Mouse (Mus musculus): ENCODE results near the gene Ly86. TPM values are rescaled to one million over a fixed set of nuclear protein-coding genes. Genes with fewer than 3 reads are reported as not detected.

The Ly86 gene
- total RNA-seq, 2 experiments from 2014 or later, result 8.5 to 8.7 TPM

GRCm38 (mm10) chr13:37426578-37427336 lies 81.7 kb downstream of the Ly86 start:
- DNase-seq (ENCODE audit: low spot score in 2 of 2), result no peak
- TF ChIP-seq CTCF (conservative IDR thresholded peaks at IDR 0.05), result no peak
- Histone ChIP-seq H3K4me3 (no peak overlapping the region), H3K27ac (no peak overlapping the region)

- no peak for DNase-seq (ENCODE audit: low spot score in 2 of 2)
- Histone ChIP-seq H3K27ac (no peak overlapping the region), H3K4me3 (no peak overlapping the region)
- no peak for TF ChIP-seq CTCF (conservative IDR thresholded peaks at IDR 0.05)
Observed at GRCm38 (mm10) chr13:37428496-37428895, 83.5 kb downstream of the Ly86 start.

DNA sequence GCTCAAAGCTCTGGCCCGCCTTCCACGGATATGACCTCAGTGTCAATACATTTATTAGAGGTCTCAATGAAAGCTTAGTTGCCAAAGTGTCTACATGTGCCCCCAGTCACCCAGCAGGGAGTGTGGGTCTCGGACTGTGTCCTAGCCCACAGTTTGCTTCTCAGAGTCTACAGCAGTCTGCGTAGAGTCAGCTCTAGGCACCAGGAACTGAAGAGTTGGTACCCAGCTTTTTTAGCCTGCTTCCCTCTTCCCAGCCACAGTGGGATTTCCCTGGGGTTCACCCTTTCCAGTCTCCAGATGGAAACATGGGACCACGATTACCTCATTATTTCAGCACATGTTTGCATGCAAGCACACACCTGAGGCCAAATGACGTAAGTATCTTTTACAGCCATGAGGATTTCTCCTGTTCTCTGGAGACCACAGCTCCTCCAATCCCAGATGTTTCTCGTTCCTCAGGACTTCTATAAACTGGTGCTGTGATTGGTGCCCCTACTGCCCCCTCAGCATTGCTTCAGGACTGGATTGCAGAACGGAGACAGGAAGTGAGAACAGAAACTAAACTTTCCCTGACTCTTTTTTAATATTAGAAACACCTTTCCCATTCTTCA lies 84.8 kb downstream of the Ly86 start:
- TF ChIP-seq CTCF (conservative IDR thresholded peaks at IDR 0.05), result no peak

DNA sequence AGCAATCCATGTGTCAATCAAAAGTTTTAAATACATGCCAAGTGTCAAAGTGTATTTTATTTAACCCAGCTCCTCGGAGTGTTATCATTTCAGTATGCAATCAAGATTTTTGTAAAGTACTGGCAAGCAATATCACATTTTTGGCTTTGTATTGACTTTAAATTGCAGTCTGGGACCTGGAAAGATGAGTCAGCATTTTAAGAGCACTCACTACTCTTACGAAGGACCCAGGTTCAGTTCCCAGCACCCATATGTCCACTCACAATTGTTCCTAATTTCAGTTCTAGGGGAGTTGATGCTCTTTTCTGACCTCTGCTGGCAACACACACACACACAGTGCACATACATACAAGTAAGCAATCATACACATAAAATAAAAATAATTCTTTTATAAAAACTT lies 86.7 kb downstream of the Ly86 start:
- Histone ChIP-seq H3K4me3 (no peak overlapping the region), H3K27ac (no peak overlapping the region)
- TF ChIP-seq CTCF (conservative IDR thresholded peaks at IDR 0.05), result no peak
- DNase-seq (ENCODE audit: low spot score in 2 of 2), result no peak

More for the DNA sequence above, 84.8 kb downstream of the Ly86 start:
- no peak overlapping the region for H3K4me3 ChIP-seq
- H3K27ac ChIP-seq, result no peak overlapping the region
- DNase-seq (ENCODE audit: low spot score in 2 of 2), result no peak

DNA sequence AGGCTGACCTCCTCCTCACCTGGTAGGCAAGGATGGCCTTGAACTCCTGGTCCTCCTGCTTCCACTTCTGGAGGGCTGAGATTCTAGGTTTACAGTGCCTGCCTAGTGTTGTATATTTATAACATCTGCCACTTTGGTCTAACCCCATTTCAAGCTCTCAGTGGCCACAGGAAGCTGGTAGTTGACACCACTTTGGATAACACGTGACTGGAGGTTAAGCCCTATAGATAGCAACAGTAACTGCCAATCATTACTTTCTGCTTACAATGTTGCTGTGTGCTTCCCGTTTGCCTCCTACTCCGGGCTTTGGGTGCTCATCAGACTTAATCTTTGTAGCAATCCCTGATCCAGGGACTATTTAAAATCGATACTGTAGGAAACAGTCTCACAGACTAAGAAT lies 87.6 kb downstream of the Ly86 start:
- Histone ChIP-seq H3K27ac (no peak overlapping the region), H3K4me3 (no peak overlapping the region)
- DNase-seq (ENCODE audit: low spot score in 2 of 2), result no peak
- no peak for TF ChIP-seq CTCF (conservative IDR thresholded peaks at IDR 0.05)

- no peak for TF ChIP-seq CTCF (conservative IDR thresholded peaks at IDR 0.05)
- Histone ChIP-seq H3K27ac (no peak overlapping the region), H3K4me3 (no peak overlapping the region)
- no peak for DNase-seq (ENCODE audit: low spot score in 2 of 2)
Observed at GRCm38 (mm10) chr13:37433142-37433541, 88.1 kb downstream of the Ly86 start.

GRCm38 (mm10) chr13:37433730-37434129 lies 88.7 kb downstream of the Ly86 start:
- TF ChIP-seq CTCF (conservative IDR thresholded peaks at IDR 0.05), result no peak
- no peak for DNase-seq (ENCODE audit: low spot score in 2 of 2)
- Histone ChIP-seq H3K27ac (peak overlapping the region; percentile 76; the same call in 1 of the 2 replicates), H3K4me3 (no peak overlapping the region)

GRCm38 (mm10) chr13:37434137-37434772 lies 89.2 kb downstream of the Ly86 start:
- peak; percentile 92 for TF ChIP-seq CTCF (conservative IDR thresholded peaks at IDR 0.05)

DNA sequence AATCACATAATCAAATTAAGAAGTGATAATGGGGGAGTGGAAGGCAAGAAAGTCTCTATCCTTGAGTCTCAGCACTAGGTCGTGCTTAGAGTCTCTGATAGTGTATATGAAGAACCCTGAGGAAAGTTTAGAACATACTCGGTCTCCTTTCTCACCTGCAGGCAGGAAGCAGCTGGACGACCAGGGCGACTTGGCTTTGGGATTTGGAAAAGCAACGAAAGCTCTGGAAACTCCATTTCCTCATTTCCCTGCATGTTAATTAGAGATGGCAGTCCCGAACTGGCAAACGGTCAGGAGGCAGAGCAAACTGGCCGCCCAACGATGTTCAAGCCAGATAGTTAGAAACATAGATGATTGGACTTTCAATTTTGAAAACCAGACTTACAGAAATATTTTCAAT lies 89.8 kb downstream of the Ly86 start:
- no peak for TF ChIP-seq CTCF (conservative IDR thresholded peaks at IDR 0.05)
- peak overlapping the region; percentile 64 for H3K4me3 ChIP-seq
- no peak for DNase-seq (ENCODE audit: low spot score in 2 of 2)
- peak overlapping the region; percentile 76; the same call in 1 of the 2 replicates for H3K27ac ChIP-seq

More at GRCm38 (mm10) chr13:37434137-37434772, 89.2 kb downstream of the Ly86 start:
- Histone ChIP-seq H3K4me3 (peak overlapping the region; percentile 64), H3K27ac (peak overlapping the region; percentile 76)
- peak; percentile 73 to 78 for DNase-seq (ENCODE audit: low spot score in 2 of 2)

- no peak for TF ChIP-seq CTCF (conservative IDR thresholded peaks at IDR 0.05)
- no peak overlapping the region for H3K27ac ChIP-seq
- no peak overlapping the region for H3K4me3 ChIP-seq
- no peak for DNase-seq (ENCODE audit: low spot score in 2 of 2)
Observed at GRCm38 (mm10) chr13:37436267-37437013, 91.4 kb downstream of the Ly86 start.

GRCm38 (mm10) chr13:37438788-37439187 lies 93.8 kb downstream of the Ly86 start:
- no peak for TF ChIP-seq CTCF (conservative IDR thresholded peaks at IDR 0.05)
- Histone ChIP-seq H3K27ac (peak overlapping the region; percentile 55; the same call in 1 of the 2 replicates), H3K4me3 (no peak overlapping the region)
- no peak for DNase-seq (ENCODE audit: low spot score in 2 of 2)

DNA sequence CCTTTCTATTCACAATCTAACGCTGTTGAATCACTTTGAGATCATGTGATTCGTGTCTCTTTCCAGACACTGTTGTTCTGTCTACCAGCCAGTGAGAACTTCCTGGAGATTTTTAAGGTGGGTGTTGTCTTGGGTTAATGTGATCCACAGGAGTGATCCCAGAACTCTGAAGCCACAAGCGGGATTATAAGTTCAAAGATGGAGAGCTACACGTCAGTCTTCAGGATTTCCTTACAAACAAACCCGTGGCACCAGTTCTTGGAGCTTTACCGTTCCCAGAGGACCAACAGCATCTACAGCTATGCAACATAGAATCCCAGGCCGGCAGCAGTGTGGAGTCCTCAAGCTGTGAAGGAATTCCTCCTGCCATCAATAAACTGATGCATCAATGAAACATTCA lies 94.5 kb downstream of the Ly86 start:
- Histone ChIP-seq H3K27ac (no peak overlapping the region), H3K4me3 (no peak overlapping the region)
- TF ChIP-seq CTCF (conservative IDR thresholded peaks at IDR 0.05), result no peak
- DNase-seq (ENCODE audit: low spot score in 2 of 2), result no peak

- no peak for TF ChIP-seq CTCF (conservative IDR thresholded peaks at IDR 0.05)
- no peak for DNase-seq (ENCODE audit: low spot score in 2 of 2)
- Histone ChIP-seq H3K4me3 (no peak overlapping the region), H3K27ac (no peak overlapping the region)
Observed at GRCm38 (mm10) chr13:37439941-37440340, 94.9 kb downstream of the Ly86 start.

Measured in layer of hippocampus, adult 2 months (tissue).